Mouse (Mus musculus): Measurements from ENCODE around the gene Lamc3. TPM values are rescaled to one million over a fixed set of nuclear protein-coding genes. Genes with fewer than 3 reads are reported as not detected.

Lamc3 gene
- polyA plus RNA-seq, 1 experiment = 4.4 TPM

- no peak overlapping the region for H3K27ac ChIP-seq (ENCODE audit: insufficient read depth, low read depth, low read length)
- no peaks in the 10 kb centered on the region for H3K36me3 ChIP-seq (ENCODE audit: control insufficient read depth, insufficient read depth, low read length)
- H3K27me3 ChIP-seq (ENCODE audit: control insufficient read depth, insufficient read depth, low read length) = peaks cover 8% of the 10 kb centered on the region; the same call in 1 of the 2 replicates
- WGBS = 66% methylated on average over 12 of the region's 12 CpGs
- peaks cover 5% of the 10 kb centered on the region for H3K4me1 ChIP-seq (ENCODE audit: control insufficient read depth, insufficient read depth, insufficient read length, low read length)
- no peak for TF ChIP-seq CTCF (IDR thresholded peaks at IDR 0.05; ENCODE audit: extremely low read depth, insufficient read length, insufficient replicate concordance, low read depth, low read length)
- no peak for TF ChIP-seq POLR2A (IDR thresholded peaks at IDR 0.05; ENCODE audit: low read depth, low read length)
- no peak overlapping the region for H3K4me3 ChIP-seq (ENCODE audit: low read depth, low read length)
These were observed 10.6 kb upstream of the Lamc3 start for GRCm38 (mm10) chr2:31876446-31876845.

DNA sequence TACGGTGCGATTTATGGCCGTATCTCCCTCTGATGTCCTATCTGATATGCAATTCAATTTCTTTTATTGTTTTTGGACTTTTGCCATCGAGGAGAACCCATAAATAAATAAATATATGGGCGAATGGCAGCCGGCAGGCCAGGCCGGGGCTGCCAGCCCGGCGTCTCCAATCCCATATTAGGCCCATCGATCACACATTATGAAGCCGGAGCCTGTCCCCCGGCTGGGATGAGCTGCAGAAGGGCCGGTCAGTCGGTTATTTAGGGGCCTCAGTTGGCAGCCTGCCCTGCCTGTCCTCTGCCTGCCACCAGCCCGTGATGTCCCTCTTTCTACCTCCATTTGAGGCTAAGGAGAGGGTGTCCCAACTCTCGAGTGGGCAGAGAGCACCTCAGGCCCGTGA lies 8.5 kb upstream of the Lamc3 start:
- peaks cover 8% of the 10 kb centered on the region; the same call in 1 of the 2 replicates for H3K27me3 ChIP-seq (ENCODE audit: control insufficient read depth, insufficient read depth, low read length)
- H3K4me3 ChIP-seq (ENCODE audit: low read depth, low read length) = no peak overlapping the region
- H3K27ac ChIP-seq (ENCODE audit: insufficient read depth, low read depth, low read length) = no peak overlapping the region
- WGBS = 32% methylated on average over 17 of the region's 17 CpGs
- TF ChIP-seq CTCF (IDR thresholded peaks at IDR 0.05; ENCODE audit: extremely low read depth, insufficient read length, insufficient replicate concordance, low read depth, low read length) (no peak), POLR2A (IDR thresholded peaks at IDR 0.05; ENCODE audit: low read depth, low read length) (no peak)
- no peaks in the 10 kb centered on the region for H3K36me3 ChIP-seq (ENCODE audit: control insufficient read depth, insufficient read depth, low read length)
- H3K4me1 ChIP-seq (ENCODE audit: control insufficient read depth, insufficient read depth, insufficient read length, low read length) = peaks cover 5% of the 10 kb centered on the region

GRCm38 (mm10) chr2:31880868-31881267 lies 6.2 kb upstream of the Lamc3 start:
- Histone ChIP-seq H3K4me1 (ENCODE audit: control insufficient read depth, insufficient read depth, insufficient read length, low read length) (peaks cover 5% of the 10 kb centered on the region), H3K27me3 (ENCODE audit: control insufficient read depth, insufficient read depth, low read length) (peaks cover 12% of the 10 kb centered on the region; the same call in 1 of the 2 replicates), H3K27ac (ENCODE audit: insufficient read depth, low read depth, low read length) (no peak overlapping the region), H3K36me3 (ENCODE audit: control insufficient read depth, insufficient read depth, low read length) (no peaks in the 10 kb centered on the region), H3K4me3 (ENCODE audit: low read depth, low read length) (no peak overlapping the region)
- TF ChIP-seq POLR2A (IDR thresholded peaks at IDR 0.05; ENCODE audit: low read depth, low read length) (no peak), CTCF (IDR thresholded peaks at IDR 0.05; ENCODE audit: extremely low read depth, insufficient read length, insufficient replicate concordance, low read depth, low read length) (no peak)
- whole genome bisulfite sequencing = 31% methylated on average over 14 of the region's 14 CpGs

DNA sequence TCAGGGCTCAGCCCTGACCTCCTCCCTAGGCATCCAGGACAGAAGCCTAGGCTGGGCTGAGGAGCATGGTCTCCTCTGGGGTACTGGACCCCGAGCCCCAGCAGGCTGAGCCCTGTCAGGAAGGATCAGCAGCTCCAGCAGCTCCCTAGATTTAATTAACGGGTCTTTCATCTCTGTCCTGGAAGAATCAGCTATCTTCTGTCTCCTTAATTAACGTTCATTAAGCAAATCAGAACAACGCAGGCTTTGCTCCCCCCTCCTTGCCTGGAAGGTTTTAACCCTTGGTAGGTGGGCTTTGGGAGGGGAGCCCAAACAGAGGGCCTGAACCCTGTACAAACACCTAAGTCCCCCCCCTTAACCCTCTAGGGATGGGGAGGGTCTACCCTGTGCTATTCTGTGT lies 4.0 kb upstream of the Lamc3 start:
- 80% methylated on average over 4 of the region's 4 CpGs for WGBS
- Histone ChIP-seq H3K27me3 (ENCODE audit: control insufficient read depth, insufficient read depth, low read length) (peaks cover 20% of the 10 kb centered on the region), H3K27ac (ENCODE audit: insufficient read depth, low read depth, low read length) (no peak overlapping the region), H3K4me3 (ENCODE audit: low read depth, low read length) (no peak overlapping the region), H3K36me3 (ENCODE audit: control insufficient read depth, insufficient read depth, low read length) (no peaks in the 10 kb centered on the region), H3K4me1 (ENCODE audit: control insufficient read depth, insufficient read depth, insufficient read length, low read length) (peaks cover 11% of the 10 kb centered on the region)
- TF ChIP-seq POLR2A (IDR thresholded peaks at IDR 0.05; ENCODE audit: low read depth, low read length) (no peak), CTCF (IDR thresholded peaks at IDR 0.05; ENCODE audit: extremely low read depth, insufficient read length, insufficient replicate concordance, low read depth, low read length) (no peak)

- peak; percentile 54; the same call in 1 of the 2 replicates for TF ChIP-seq CTCF (IDR thresholded peaks at IDR 0.05; ENCODE audit: extremely low read depth, insufficient read length, insufficient replicate concordance, low read depth, low read length)
- TF ChIP-seq POLR2A (IDR thresholded peaks at IDR 0.05; ENCODE audit: low read depth, low read length) = no peak
These were observed 2.3 kb upstream of the Lamc3 start for GRCm38 (mm10) chr2:31884806-31885205.

GRCm38 (mm10) chr2:31888871-31889270 lies 1.8 kb downstream of the Lamc3 start:
- TF ChIP-seq CTCF (IDR thresholded peaks at IDR 0.05; ENCODE audit: extremely low read depth, insufficient read length, insufficient replicate concordance, low read depth, low read length) (no peak), POLR2A (IDR thresholded peaks at IDR 0.05; ENCODE audit: low read depth, low read length) (no peak)
- Histone ChIP-seq H3K27me3 (ENCODE audit: control insufficient read depth, insufficient read depth, low read length) (peaks cover 15% of the 10 kb centered on the region), H3K4me3 (ENCODE audit: low read depth, low read length) (no peak overlapping the region), H3K4me1 (ENCODE audit: control insufficient read depth, insufficient read depth, insufficient read length, low read length) (peaks cover 6% of the 10 kb centered on the region; the same call in 1 of the 2 replicates), H3K27ac (ENCODE audit: insufficient read depth, low read depth, low read length) (no peak overlapping the region), H3K36me3 (ENCODE audit: control insufficient read depth, insufficient read depth, low read length) (no peaks in the 10 kb centered on the region)
- WGBS = 32% methylated on average over 1 of the region's 1 CpGs

More at GRCm38 (mm10) chr2:31884806-31885205, 2.3 kb upstream of the Lamc3 start:
- Histone ChIP-seq H3K27ac (ENCODE audit: insufficient read depth, low read depth, low read length) (no peak overlapping the region), H3K27me3 (ENCODE audit: control insufficient read depth, insufficient read depth, low read length) (peaks cover 20% of the 10 kb centered on the region), H3K36me3 (ENCODE audit: control insufficient read depth, insufficient read depth, low read length) (no peaks in the 10 kb centered on the region), H3K4me3 (ENCODE audit: low read depth, low read length) (no peak overlapping the region), H3K4me1 (ENCODE audit: control insufficient read depth, insufficient read depth, insufficient read length, low read length) (peaks cover 6% of the 10 kb centered on the region; the same call in 1 of the 2 replicates)
- WGBS = 20% methylated on average over 6 of the region's 6 CpGs

DNA sequence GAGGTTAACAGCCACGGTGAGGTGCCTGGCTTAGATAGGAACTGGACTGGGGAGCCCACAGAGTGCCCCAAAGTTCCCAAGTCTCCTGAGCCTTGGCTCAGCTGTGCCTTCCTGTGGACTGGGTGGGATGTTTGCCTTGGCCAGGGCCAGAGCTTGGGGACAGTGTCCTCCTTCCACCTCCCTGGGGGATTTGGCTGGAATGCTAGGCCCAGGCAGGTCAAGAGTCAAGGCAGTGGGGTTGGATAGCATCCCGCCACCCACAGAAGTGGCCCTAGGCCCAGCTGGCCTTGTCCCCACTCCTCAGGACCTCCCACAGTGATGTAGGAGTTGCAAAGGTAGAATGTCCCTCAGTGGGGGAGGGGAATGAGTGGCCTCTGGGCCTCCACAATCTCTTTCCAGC lies 4.1 kb downstream of the Lamc3 start:
- TF ChIP-seq CTCF (IDR thresholded peaks at IDR 0.05; ENCODE audit: extremely low read depth, insufficient read length, insufficient replicate concordance, low read depth, low read length) (no peak), POLR2A (IDR thresholded peaks at IDR 0.05; ENCODE audit: low read depth, low read length) (no peak)

More for the DNA sequence above, 4.1 kb downstream of the Lamc3 start:
- Histone ChIP-seq H3K4me1 (ENCODE audit: control insufficient read depth, insufficient read depth, insufficient read length, low read length) (peaks cover 6% of the 10 kb centered on the region; the same call in 1 of the 2 replicates), H3K27ac (ENCODE audit: insufficient read depth, low read depth, low read length) (no peak overlapping the region), H3K36me3 (ENCODE audit: control insufficient read depth, insufficient read depth, low read length) (no peaks in the 10 kb centered on the region), H3K27me3 (ENCODE audit: control insufficient read depth, insufficient read depth, low read length) (peaks cover 11% of the 10 kb centered on the region), H3K4me3 (ENCODE audit: low read depth, low read length) (no peak overlapping the region)
- 87% methylated on average over 2 of the region's 2 CpGs for WGBS

Measured in small intestine, adult 2 months (tissue).